Mouse (Mus musculus) inflammation-experienced regulatory T-cells, adult 16 weeks (primary cell): ENCODE measurements around the gene Gm19345. TPM values are rescaled to one million over a fixed set of nuclear protein-coding genes. Genes with fewer than 3 reads are reported as not detected.

Experiments
- polyA plus RNA-seq: library from polyadenylated mRNA; unstranded; fragments of 100-300 nt; shearing (Covaris generic); gene quantifications from one replicate; pipeline ENCODE4 v1.2.1, GENCODE M21; 2017

The Gm19345 gene
- not detected for polyA plus RNA-seq

GRCm38 (mm10) chr7:19851858-19852570, at the start of gene Gm19345:
Gm19345 (plus strand) TSS chr7:19852003.

GRCm38 (mm10) chr7:19822604-19823058, 29.2 kb upstream of the Gm19345 start, which contains the start of gene Bcl3:
Bcl3 (minus strand) TSS chr7:19822770.

GRCm38 (mm10) chr7:19861199-19861598, 9.4 kb downstream of the Gm19345 start, which contains the start of gene Ceacam16:
Ceacam16 (minus strand) TSS chr7:19861299.

DNA sequence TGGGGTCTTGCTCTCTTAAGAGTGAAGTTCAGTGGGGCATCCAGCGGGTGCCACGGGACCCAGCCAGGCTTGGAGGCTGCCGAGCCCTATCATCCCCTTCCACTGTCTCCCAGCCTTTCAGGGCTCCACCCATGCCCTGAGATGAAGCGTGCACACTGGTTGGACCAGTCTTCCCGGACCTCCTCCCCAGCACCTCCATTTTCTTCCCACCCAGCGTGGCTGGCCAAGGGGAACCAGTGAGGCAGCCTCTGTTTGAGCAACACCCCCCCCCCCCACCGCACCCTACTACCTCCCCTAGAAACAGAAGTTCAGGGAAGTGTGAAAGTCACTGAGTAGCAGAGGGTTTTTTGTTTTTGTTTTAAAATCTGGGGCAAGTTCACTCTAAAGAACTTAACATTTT, 36.0 kb downstream of the Gm19345 start, which contains the start of gene Ceacam19:
TSS of gene Ceacam19 (minus strand) at position 117 of the 400 bp plus-strand sequence.

Other genes starting within 250 kb of the Gm19345 start
- 16.8 TPM for gene Clasrp, start 247.5 kb upstream of the Gm19345 start, polyA plus RNA-seq
- 32.5 TPM for gene Relb, start 222.6 kb upstream of the Gm19345 start, polyA plus RNA-seq
- gene Clptm1, start 187.0 kb upstream of the Gm19345 start, polyA plus RNA-seq, result 186 TPM
- gene Apoc2, start 174.1 kb upstream of the Gm19345 start, polyA plus RNA-seq, result not detected
- not detected for gene Gm44805, start 170.6 kb upstream of the Gm19345 start, polyA plus RNA-seq
- not detected for gene Apoc4, start 170.5 kb upstream of the Gm19345 start, polyA plus RNA-seq
- gene Apoc1, start 159.3 kb upstream of the Gm19345 start, polyA plus RNA-seq, result 2.0 TPM
- 35.2 TPM for gene Apoe, start 152.8 kb upstream of the Gm19345 start, polyA plus RNA-seq
- 22.8 TPM for gene Tomm40, start 136.6 kb upstream of the Gm19345 start, polyA plus RNA-seq
- gene Nectin2, start 101.5 kb upstream of the Gm19345 start, polyA plus RNA-seq, result 1.6 TPM
- gene Bcam, start 81.0 kb upstream of the Gm19345 start, polyA plus RNA-seq, result 21.0 TPM
- not detected for gene Cblc, start 55.2 kb upstream of the Gm19345 start, polyA plus RNA-seq
- 16.0 TPM for gene Bcl3, start 29.2 kb upstream of the Gm19345 start, polyA plus RNA-seq
- gene Ceacam16, start 9.3 kb downstream of the Gm19345 start, polyA plus RNA-seq, result 0.52 TPM
- not detected for gene Ceacam19, start 36.0 kb downstream of the Gm19345 start, polyA plus RNA-seq
- 38.7 TPM for gene Pvr, start 69.2 kb downstream of the Gm19345 start, polyA plus RNA-seq
- gene Igsf23, start 98.8 kb downstream of the Gm19345 start, polyA plus RNA-seq, result 25.9 TPM
- not detected for gene Ceacam20, start 113.4 kb downstream of the Gm19345 start, polyA plus RNA-seq
- not detected for gene Nlrp9b, start 139.5 kb downstream of the Gm19345 start, polyA plus RNA-seq
- not detected for gene Vmn1r91, start 247.7 kb downstream of the Gm19345 start, polyA plus RNA-seq